Mouse (Mus musculus) T-helper 17 cell (primary cell): Measurements from ENCODE around the gene Galnt6.

Experiments used
- in situ Hi-C, 2 experiments: fragments of 300-600 bp; cut with MboI, MseI; formaldehyde crosslinking; loops; 1 replicate in 1 of 2; 2 replicates in 1 of 2; pipeline ENCODE4 v1.15.1; 2025; ENCODE audit warnings: high pct_unique_total_duplicates in 2 of 2

The Galnt6 gene

GRCm38 (mm10) chr15:100686434-100686833 lies 42.7 kb downstream of the Galnt6 start:
- in situ Hi-C loops: no loop called here

DNA sequence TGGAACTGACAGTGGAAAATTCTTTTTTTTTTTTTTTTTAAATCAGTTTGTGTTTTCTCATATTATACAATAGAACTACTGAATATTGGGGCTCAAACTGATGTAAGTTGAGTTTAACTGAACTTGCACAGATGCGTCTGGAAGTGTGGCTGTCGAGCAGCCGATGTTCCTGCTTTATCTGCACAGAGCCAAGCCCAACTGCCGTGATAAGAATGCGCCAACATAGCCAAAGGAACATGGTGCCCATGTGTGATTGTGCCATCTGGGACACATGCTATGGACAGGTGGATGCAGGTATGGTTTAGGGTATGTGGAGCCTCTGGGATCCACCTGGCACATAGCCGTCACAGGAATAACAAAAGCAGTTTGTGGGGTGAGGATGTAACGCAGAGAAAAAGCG lies 43.3 kb downstream of the Galnt6 start:
- in situ Hi-C loops: no loop called here

DNA sequence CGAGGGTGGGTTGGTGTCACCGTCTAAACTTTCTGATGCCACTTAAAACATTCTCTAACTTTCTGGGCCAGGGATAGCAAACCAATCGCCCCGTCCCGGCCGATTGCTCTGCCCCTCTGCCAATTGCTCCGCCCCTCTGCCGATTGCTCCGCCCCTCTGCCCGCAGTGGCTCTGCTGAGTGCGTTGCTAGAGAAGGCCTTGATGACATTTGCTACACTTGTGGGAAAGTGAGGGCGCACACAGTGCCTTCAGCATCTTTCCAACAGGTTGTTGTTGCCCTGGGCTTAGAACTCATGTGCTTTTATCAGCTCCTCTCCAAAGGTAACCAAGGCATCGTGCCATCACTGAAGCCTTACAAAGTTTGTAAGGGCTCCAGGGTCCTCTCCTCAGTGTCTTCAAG lies 43.9 kb downstream of the Galnt6 start:
- in situ Hi-C loops: no loop called here

DNA sequence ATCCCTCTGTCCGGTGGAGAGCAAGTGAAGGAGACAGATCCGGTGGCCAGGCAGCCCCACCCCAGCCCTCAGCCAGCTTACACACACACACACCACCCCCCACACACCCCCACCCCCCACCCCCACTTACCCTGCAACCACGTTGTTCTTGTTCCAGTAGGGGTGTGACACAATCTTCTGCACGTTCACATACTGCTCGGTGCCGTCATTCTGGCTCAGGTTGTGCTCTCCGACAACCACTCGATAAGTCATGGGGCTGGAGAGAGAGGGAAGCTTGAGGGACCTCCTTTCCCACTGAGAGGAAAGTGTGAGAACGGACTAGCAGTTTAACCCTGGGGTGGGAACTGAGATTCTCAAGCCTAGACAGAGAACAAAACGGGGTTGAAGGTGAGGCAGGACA lies 44.7 kb downstream of the Galnt6 start:
- in situ Hi-C loops: no loop called here

DNA sequence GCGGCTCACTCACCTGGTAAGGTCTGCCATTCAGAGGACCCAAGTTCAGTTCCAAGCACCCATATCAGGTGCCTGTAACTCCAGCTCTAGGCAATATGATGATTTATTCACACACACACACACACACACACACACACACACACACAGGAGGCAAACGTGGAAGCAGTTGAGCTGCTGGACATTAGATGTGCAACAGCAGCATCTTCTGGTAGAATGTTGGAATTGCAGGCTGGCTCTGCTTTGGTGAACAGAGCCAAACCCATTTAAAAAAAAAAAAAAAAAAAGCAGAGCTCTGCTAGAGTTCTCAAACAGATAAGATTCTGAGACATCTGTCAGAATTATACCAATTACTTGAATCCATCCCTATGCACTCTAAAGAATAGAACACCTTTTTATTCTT lies 46.1 kb downstream of the Galnt6 start:
- in situ Hi-C loops: no loop called here

- in situ Hi-C loops: no loop called here
Measured at GRCm38 (mm10) chr15:100681770-100682169, 47.4 kb downstream of the Galnt6 start.

- in situ Hi-C loops: no loop called here
Measured at GRCm38 (mm10) chr15:100680381-100680780, 48.8 kb downstream of the Galnt6 start.

DNA sequence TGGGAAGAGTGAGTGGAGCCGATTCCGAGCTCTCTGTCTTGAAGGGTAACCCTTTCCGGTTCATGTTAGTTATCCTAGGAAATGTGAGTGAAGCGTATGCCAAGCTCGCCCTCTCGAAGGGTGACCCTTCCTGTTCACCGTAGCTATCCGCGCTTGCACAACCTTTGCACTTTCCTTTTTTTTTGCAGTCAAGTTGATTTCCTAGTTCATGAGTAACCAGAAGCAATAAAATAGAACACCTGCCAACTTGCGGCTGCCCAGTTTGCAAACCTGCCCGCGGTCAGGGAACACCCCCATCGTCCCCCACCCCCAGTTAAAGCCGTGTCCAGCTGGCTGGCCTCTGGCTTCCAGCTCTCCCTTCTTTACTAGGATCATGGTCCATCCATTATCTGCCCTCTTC lies 50.2 kb downstream of the Galnt6 start:
- in situ Hi-C loops: no loop called here

DNA sequence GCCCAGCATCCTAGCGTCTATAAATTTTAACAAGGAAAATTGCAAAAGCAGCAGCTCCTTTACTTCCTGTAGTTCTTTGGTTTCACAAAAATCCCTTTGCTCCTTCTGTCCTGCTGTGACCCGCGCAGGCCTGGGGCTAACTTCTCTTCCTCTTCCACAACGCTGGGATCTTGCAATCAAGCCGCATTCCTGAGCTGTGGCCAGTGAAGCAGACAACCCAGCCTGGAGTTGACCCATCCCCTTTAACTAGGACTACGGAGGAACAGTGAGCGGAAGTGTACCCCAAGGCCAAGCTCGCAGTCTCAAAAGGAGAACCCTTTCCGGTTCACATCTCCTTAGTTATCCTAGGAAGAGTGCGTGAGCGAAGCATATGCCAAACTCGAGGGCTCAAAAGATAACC lies 50.6 kb downstream of the Galnt6 start:
- in situ Hi-C loops: no loop called here

- in situ Hi-C loops: no loop called here
Measured at GRCm38 (mm10) chr15:100677675-100678074, 51.5 kb downstream of the Galnt6 start.

DNA sequence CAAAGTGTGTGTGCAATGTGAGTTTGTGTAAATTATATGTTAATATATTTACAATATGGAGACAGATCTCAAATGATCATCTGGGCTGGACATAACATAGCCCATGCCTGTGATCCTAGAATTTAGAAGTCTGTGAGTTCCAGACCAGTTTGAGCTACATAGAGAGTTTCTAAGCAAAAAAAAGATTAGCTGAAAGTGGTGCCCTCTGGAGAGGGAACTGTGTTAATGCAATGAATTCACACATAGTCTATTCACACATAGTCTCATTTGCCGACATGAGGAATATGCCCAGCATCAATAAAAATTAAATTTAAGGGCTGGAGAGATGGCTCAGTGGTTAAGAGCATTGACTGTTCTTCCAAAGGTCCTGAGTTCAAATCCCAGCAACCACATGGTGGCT lies 52.7 kb downstream of the Galnt6 start:
- in situ Hi-C loops: no loop called here

DNA sequence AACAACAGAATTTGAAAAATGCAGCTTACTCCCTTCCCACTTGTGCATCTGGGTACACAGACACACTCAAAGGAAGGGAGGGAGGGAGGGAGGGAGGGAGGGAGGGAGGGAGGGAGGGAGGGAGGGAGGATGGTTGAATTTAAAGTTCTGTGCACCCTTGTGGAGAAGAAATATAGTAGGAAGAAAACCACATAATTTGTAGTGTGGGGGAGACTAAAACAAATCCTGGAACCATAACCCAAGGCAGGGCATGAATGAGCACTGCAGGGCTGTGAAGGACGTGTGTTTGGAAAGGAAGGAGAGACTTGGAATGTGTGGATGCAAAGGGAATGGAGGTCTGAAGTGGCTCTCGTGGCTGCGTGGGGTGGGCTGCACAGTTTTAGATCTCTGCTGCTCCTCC lies 53.7 kb downstream of the Galnt6 start:
- in situ Hi-C loops: no loop called here

DNA sequence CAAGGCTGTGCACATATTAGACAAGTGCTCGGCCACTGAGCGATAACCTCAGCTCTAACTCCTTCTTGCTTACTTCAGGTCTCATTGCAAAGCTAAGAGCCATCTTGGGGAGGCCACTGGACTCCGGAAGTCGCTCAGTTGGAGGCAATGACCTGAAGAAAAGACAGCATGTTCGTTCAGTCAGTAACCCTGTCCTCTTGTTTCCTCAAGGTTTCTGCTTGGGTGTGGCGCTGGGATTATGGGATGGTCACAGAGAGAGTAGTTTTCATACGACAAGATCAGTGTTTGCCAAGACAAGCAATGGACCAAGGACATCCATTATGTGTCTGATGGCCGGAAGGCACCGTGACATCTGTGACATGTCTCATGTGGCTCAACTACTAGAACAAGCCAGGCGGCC lies 54.6 kb downstream of the Galnt6 start:
- in situ Hi-C loops: no loop called here

DNA sequence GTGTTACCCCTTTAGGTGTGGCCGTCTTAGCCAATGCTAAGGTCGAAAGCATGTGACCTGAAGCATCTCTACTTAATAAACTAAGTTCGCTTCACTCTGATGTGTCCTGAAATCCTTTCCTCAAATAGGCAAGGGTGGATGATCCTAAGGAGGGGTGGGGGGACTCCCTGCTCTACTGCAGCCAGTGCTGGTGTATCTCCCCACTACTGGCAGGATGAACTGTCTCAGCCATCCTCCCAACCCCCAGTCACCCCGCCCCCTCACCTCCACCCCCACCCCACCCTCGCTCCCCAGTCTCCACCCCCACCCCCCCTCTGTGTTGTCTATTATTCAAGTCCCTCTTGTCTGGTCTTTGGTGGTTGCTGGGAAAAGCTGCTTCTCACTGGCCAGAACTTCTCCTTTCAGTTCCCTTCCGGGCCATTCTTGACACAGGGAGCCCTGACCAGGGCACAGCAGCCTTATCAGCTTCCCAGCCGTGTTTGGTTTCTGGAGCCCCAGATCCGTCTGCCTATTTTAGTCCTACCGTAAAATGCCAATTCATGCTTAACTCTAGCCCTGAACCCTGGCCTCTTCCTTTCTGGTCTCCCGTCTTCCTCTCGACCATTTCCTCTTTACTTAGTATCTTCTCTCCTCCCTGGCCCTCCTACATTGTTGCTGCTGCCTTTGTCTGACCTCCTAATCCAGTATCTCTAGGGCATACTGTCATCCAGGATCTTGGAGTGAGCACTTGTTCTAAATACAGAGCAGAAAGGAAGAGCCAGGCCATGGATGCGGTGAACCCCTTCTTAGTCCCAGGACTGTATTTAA lies 55.4 kb downstream of the Galnt6 start:
- in situ Hi-C loops: no loop called here

DNA sequence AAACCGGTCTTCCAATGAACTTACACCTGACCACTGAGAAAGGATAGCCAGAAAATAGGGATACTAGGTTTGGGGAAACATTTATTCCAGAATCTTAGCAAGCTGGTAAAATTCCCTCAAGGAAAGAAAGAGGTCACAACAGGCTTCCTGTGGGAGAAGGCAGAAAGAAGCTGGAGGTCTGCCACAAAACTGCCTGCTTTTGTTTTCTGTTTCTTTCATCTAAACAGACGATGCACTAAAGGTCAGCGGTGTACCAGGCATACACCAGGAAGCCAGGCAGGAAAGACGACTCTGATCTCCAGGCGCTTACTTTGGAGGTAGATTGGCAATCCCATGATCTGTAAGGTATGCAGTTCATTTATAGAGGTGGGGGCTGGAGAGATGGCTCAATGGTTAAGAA lies 58.3 kb downstream of the Galnt6 start:
- in situ Hi-C loops: no loop called here

- in situ Hi-C loops: no loop called here
Measured at GRCm38 (mm10) chr15:100670004-100670403, 59.2 kb downstream of the Galnt6 start.

DNA sequence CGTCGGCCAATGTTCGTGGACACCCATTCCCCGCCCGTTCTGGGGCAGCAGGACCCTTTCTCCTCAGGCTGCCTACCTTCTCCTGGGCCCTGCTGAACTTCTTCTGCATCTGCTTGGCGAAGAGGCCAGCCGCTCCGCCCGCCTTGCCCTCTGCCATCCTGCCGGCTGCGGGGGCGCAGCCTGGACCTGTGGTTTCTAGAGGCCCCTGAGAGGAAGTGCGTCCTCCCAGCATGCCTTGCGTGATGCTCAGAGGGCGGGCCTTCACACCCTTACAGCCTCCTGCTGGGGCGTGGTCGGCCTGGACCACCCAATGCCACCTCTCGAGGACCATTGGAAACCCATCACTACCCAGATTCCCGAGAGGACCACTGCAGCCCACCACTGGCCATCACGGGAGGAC lies 59.8 kb downstream of the Galnt6 start, which contains the start of gene Bin2:
Bin2 (minus strand) TSS at position 217 of the 400 bp plus-strand sequence.
- in situ Hi-C loops: loop anchor here in 1 of 2 experiments (5.0 kb wide), 1 partner anchor 132 kb away; no protein-coding TSS in a partner anchor

- in situ Hi-C loops: loop anchor here in 1 of 2 experiments (5.0 kb wide), 1 partner anchor 131 kb away; no protein-coding TSS in a partner anchor
Measured at GRCm38 (mm10) chr15:100667871-100668545, 61.2 kb downstream of the Galnt6 start.

DNA sequence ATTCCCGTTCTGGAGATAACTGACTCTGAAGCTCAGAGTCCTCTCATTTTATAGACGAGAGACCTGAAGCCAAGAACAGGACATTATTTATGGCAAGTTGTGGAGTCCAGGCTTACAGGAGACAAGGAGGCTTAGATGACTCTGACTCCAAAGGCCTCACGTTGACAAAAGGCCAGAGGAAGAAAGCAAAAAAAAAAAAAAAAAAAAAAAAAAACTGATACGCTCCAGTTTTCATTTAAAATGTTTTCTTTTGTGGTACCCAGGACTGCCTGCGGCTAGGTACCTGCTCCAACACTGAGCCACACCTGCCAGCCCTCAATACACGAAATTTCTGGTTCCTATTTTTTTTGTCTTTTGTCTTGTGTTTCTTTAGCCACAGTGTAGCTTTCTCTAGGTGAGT lies 61.8 kb downstream of the Galnt6 start:
- in situ Hi-C loops: loop anchor here in 1 of 2 experiments (5.0 kb wide), 1 partner anchor 130 kb away; no protein-coding TSS in a partner anchor

DNA sequence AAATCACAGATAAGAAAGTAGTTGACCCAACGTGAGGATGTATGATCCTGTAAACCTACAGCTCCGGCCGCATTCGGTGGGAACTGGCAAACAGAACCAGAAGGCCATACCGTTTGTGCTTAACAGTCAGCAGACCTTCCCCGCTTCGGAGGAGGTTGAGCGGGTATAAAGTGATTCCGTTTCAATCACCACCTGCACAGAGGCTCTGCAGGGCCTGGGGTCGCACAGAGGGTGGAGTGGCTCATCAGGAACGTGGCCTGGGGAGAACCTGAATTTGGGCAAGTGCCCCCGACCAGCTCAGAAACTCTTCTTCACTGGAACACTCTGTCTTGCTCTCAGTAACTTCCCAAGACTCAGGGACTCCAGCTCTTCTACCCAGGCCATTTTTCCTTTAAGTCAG lies 62.3 kb downstream of the Galnt6 start:
- in situ Hi-C loops: loop anchor here in 1 of 2 experiments (5.0 kb wide), 1 partner anchor 130 kb away; no protein-coding TSS in a partner anchor

DNA sequence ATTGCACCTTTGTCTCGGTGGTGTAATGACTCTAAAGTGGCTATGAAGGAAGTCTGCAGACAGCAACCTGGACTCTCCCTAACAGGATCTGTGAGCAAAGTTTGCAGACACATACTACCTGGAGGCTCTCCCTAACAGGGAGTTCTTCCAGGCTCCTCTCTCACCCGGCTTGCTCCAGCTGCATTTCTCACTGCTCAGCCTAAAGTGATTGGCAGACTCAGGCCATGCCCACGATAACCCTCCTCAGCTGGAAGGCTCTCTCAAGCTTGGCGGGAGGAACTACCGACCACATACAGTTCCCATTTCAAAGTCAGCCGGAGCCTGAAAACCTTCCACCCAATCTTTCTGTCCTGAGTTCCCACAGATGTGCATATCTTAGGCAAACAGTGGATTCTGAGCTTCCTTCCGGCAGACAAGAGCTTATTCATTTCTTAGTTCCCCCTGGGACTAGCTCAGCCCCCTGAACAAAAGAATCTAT lies 62.9 kb downstream of the Galnt6 start:
- in situ Hi-C loops: loop anchor here in 1 of 2 experiments (5.0 kb wide), 1 partner anchor 129 kb away; no protein-coding TSS in a partner anchor
